Mouse (Mus musculus): ENCODE results near the gene Gcnt1.

Gcnt1 gene

GRCm38 (mm10) chr19:17369581-17369980 lies 3.1 kb downstream of the Gcnt1 start:
- in situ Hi-C loops (cut with MboI, MseI) = no loop called here

GRCm38 (mm10) chr19:17368557-17368956 lies 4.1 kb downstream of the Gcnt1 start:
- in situ Hi-C loops (cut with MboI, MseI) = no loop called here

DNA sequence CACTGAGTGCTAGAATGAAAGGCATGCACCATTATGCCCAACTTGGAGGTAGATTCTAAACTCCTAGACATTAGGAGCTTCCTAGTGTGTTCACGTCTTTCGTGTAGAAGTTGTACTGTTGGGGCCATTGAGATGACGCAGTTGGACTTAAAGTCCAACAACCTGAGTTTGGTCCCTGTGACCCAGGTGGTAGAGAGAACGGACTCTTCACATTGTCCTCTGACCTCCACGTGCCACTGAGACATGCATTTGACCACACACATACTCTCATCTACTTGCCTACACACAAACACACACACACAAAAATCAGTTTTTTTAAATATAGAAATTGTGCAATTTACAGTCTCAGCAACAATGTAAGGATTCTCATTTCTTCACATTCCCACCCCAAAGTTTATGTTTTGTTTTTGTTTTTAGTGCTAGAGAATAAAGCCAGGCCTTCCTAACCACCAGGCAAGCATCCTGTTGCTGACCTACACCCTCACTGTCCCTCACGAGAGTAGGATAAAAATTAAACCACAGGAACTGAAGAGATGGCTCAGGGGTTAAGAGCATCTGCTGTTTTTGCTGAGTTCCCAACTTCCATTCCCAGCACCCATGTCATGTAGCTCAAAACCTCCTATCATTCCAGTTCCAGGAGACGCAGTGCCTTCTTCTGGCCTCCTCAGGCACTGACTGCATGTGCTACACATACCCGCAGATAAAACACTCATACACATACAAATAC lies 6.1 kb downstream of the Gcnt1 start:
- in situ Hi-C loops (cut with MboI, MseI) = no loop called here

DNA sequence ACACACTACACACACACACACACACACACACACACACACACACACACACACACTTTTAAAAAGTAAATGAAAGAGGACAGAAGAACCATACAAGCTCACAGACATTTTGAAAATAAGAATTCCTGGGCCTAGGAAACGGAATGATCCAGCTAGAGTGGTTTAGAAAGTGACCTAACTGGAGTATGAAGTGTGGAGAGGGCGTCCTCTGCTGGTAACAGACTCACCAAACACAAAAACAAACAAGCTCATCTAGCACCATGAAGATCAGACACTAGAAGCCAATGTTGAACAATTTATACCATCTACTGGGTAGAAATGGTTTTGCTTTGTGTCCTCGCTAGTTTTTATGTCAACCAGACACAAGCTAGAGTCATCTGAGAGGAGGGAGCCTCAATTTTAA lies 7.9 kb downstream of the Gcnt1 start:
- in situ Hi-C loops (cut with MboI, MseI) = no loop called here

GRCm38 (mm10) chr19:17361181-17361580 lies 11.5 kb downstream of the Gcnt1 start:
- in situ Hi-C loops (cut with MboI, MseI) = no loop called here

- in situ Hi-C loops (cut with MboI, MseI) = no loop called here
Observed at GRCm38 (mm10) chr19:17359315-17359890, 13.2 kb downstream of the Gcnt1 start.

- in situ Hi-C loops (cut with MboI, MseI) = no loop called here
Observed at GRCm38 (mm10) chr19:17357391-17357790, 15.3 kb downstream of the Gcnt1 start.

GRCm38 (mm10) chr19:17356932-17357331 lies 15.7 kb downstream of the Gcnt1 start:
- in situ Hi-C loops (cut with MboI, MseI) = no loop called here

GRCm38 (mm10) chr19:17355950-17356867 lies 16.4 kb downstream of the Gcnt1 start:
- in situ Hi-C loops (cut with MboI, MseI) = no loop called here

- in situ Hi-C loops (cut with MboI, MseI) = no loop called here
Observed at GRCm38 (mm10) chr19:17355361-17355760, 17.3 kb downstream of the Gcnt1 start.

GRCm38 (mm10) chr19:17354797-17355196 lies 17.8 kb downstream of the Gcnt1 start:
- in situ Hi-C loops (cut with MboI, MseI) = no loop called here

GRCm38 (mm10) chr19:17354362-17354761 lies 18.3 kb downstream of the Gcnt1 start:
- in situ Hi-C loops (cut with MboI, MseI) = no loop called here

GRCm38 (mm10) chr19:17353727-17354126 lies 18.9 kb downstream of the Gcnt1 start:
- in situ Hi-C loops (cut with MboI, MseI) = no loop called here

DNA sequence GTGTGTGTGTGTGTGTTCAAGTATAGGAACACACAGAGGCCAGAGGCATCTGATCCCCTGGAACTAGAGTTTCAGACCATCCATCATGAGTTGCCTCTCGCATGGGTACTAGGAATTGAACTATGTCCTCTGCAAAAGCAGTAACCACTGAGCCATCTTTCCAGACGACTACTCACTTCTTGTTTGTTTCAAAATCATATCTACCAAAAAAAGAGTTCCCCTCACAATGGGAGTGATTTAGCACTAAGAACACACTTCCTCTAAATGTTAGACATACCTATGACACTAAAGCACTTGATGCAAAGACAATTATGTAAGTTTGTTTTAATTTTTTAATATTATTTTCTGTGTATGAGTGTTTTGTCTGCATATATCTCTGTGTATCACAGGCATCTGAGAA lies 24.8 kb downstream of the Gcnt1 start:
- in situ Hi-C loops (cut with MboI, MseI) = loop anchor here (10.0 kb wide), 1 partner anchor 57 kb away; no protein-coding TSS in a partner anchor

DNA sequence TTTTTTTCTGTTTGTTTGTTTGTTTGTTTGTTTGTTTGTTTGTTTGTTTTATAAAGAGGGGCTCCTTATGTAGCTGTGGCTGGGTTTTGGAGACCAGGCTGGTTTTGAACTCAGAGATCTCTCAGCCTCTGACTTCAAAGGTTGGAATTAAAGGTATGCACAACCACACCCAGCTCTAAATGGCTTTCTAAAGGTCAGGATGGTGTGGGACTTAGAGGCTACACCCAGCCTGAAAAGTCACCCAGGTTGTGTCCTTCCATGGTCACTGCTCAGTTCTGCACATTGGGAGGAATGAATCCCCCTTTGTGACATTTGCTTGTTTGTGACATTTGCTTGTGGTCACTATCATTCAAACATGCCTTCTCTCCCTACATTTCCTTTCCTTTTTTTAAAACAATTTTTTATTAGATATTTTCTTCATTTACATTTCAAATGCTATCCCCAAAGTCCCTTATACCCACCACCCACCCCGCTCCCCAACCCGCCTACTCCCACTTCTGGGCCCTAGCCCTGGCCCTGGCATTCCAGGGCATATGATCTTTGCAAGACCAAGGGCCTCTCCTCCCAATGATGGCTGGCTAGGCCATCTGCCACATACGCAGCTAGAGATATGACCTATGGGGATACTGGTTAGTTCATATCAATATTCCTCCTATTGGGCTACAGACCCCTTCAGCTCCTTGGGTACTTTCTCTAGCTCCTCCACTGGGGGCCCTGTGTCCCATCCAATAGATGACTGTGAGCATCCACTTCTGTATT lies 25.7 kb downstream of the Gcnt1 start:
- in situ Hi-C loops (cut with MboI, MseI) = loop anchor here (10.0 kb wide), 1 partner anchor 58 kb away; no protein-coding TSS in a partner anchor

- in situ Hi-C loops (cut with MboI, MseI) = loop anchor here (10.0 kb wide), 1 partner anchor 60 kb away; no protein-coding TSS in a partner anchor
Observed at GRCm38 (mm10) chr19:17344881-17345280, 27.8 kb downstream of the Gcnt1 start.

- in situ Hi-C loops (cut with MboI, MseI) = no loop called here
Observed at GRCm38 (mm10) chr19:17339563-17339962, 33.1 kb downstream of the Gcnt1 start.

- in situ Hi-C loops (cut with MboI, MseI) = no loop called here
Observed at GRCm38 (mm10) chr19:17337057-17337679, 35.5 kb downstream of the Gcnt1 start.

- in situ Hi-C loops (cut with MboI, MseI) = no loop called here
Observed at GRCm38 (mm10) chr19:17336646-17337045, 36.0 kb downstream of the Gcnt1 start.

- in situ Hi-C loops (cut with MboI, MseI) = no loop called here
Observed at GRCm38 (mm10) chr19:17334644-17335333, 37.9 kb downstream of the Gcnt1 start.

All from T-helper 1 cell (primary cell).